Mouse (Mus musculus) neural tube, embryonic 12.5 days (tissue): ENCODE results near the gene Cps1. TPM values are rescaled to one million over a fixed set of nuclear protein-coding genes. Genes with fewer than 3 reads are reported as not detected.

Source experiments
- ATAC-seq: fragments of 200-750 bp; cut with Nextera tagmentation; 2 replicates; pipeline ENCODE4 v1.8.0; 2017; ENCODE audit warnings: low read depth, mild to moderate bottlenecking, moderate TSS enrichment, moderate library complexity; ENCODE audit not compliant: low FRiP score
- H3K27ac ChIP-seq: fragments of 300-500 bp; sonication (generic); 2 replicates; pipeline ENCODE4 v1.5.1; 2016
- H3K27me3 ChIP-seq: fragments of 300-500 bp; sonication (generic); replicated peaks from 2 replicates; pipeline ENCODE4 v1.6.1; 2016; ENCODE audit warnings: mild to moderate bottlenecking
- H3K36me3 ChIP-seq: fragments of 300-500 bp; sonication (generic); 2 replicates; pipeline ENCODE4 v1.6.1; 2016; ENCODE audit warnings: mild to moderate bottlenecking
- H3K4me1 ChIP-seq: fragments of 300-500 bp; sonication (generic); 2 replicates; pipeline ENCODE4 v1.6.1; 2016
- H3K4me2 ChIP-seq: fragments of 300-500 bp; sonication (generic); replicated peaks from 2 replicates; pipeline ENCODE4 v1.6.1; 2016; ENCODE audit warnings: mild to moderate bottlenecking
- H3K4me3 ChIP-seq: fragments of 300-500 bp; sonication (generic); 2 replicates; pipeline ENCODE4 v1.5.1; 2016
- H3K9ac ChIP-seq: fragments of 300-500 bp; sonication (generic); 2 replicates; pipeline ENCODE4 v1.6.1; 2016; ENCODE audit warnings: mild to moderate bottlenecking
- H3K9me3 ChIP-seq: fragments of 300-500 bp; sonication (generic); 2 replicates; pipeline ENCODE4 v1.6.1; 2016; ENCODE audit warnings: mild to moderate bottlenecking
- WGBS: fragments of 180-500 bp; shearing (Covaris S2); methylation state at CpG from one replicate; pipeline ENCODE4 v1.1.7; 2016; 5-methylcytosine and 5-hydroxymethylcytosine counted together
- polyA plus RNA-seq: library from polyadenylated mRNA; unstranded; fragments of >200 nt; fragmentation: Nextera tagmentation; extraction: Ambion mirVana; gene quantifications from 2 replicates; pipeline ENCODE4 v1.2.1, GENCODE M21; 2016

The Cps1 gene
- polyA plus RNA-seq, 1 experiment from 2014 or later = 0.09 TPM

GRCm38 (mm10) chr1:67143939-67144338 is 21.1 kb downstream of the Cps1 start:
- H3K4me2 ChIP-seq = no peak overlapping the region
- WGBS = 14% methylated on average over 8 of the region's 8 CpGs

GRCm38 (mm10) chr1:67151246-67151645 is 28.4 kb downstream of the Cps1 start:
- Histone ChIP-seq H3K27ac (no peak overlapping the region), H3K4me3 (no peak overlapping the region), H3K36me3 (no peaks in the 10 kb centered on the region), H3K4me1 (no peaks in the 10 kb centered on the region), H3K4me2 (no peak overlapping the region), H3K9ac (no peak overlapping the region), H3K27me3 (no peaks in the 10 kb centered on the region), H3K9me3 (no peaks in the 10 kb centered on the region; the same call in 1 of the 2 replicates)
- 79% methylated on average over 3 of the region's 3 CpGs for WGBS
- ATAC-seq = no peak

More at GRCm38 (mm10) chr1:67143939-67144338, 21.1 kb downstream of the Cps1 start:
- H3K27ac ChIP-seq = no peak overlapping the region
- H3K4me3 ChIP-seq = no peak overlapping the region
- no peak for ATAC-seq
- no peaks in the 10 kb centered on the region for H3K4me1 ChIP-seq
- no peaks in the 10 kb centered on the region for H3K9me3 ChIP-seq
- no peaks in the 10 kb centered on the region for H3K36me3 ChIP-seq
- no peak overlapping the region for H3K9ac ChIP-seq
- no peaks in the 10 kb centered on the region for H3K27me3 ChIP-seq

- H3K4me3 ChIP-seq = no peak overlapping the region
- no peak overlapping the region for H3K4me2 ChIP-seq
- WGBS = 82% methylated on average over 4 of the region's 4 CpGs
- H3K36me3 ChIP-seq = no peaks in the 10 kb centered on the region
- H3K4me1 ChIP-seq = no peaks in the 10 kb centered on the region
- no peaks in the 10 kb centered on the region for H3K27me3 ChIP-seq
- no peak overlapping the region for H3K9ac ChIP-seq
- no peaks in the 10 kb centered on the region for H3K9me3 ChIP-seq
- ATAC-seq = no peak
- H3K27ac ChIP-seq = no peak overlapping the region
These were observed 44.5 kb downstream of the Cps1 start for GRCm38 (mm10) chr1:67167283-67167682.

- H3K27ac ChIP-seq = no peak overlapping the region
- WGBS = 13% methylated on average over 7 of the region's 7 CpGs
- no peaks in the 10 kb centered on the region for H3K27me3 ChIP-seq
- H3K4me1 ChIP-seq = peaks cover 7% of the 10 kb centered on the region; the same call in 1 of the 2 replicates
- H3K9me3 ChIP-seq = no peaks in the 10 kb centered on the region
- no peak overlapping the region for H3K4me2 ChIP-seq
- no peak overlapping the region for H3K4me3 ChIP-seq
- no peaks in the 10 kb centered on the region for H3K36me3 ChIP-seq
- ATAC-seq = peak; percentile 41; the same call in 1 of the 2 replicates
- H3K9ac ChIP-seq = no peak overlapping the region
These were observed 58.3 kb downstream of the Cps1 start for GRCm38 (mm10) chr1:67181165-67181564.

- ATAC-seq = no peak
These were observed 59.4 kb downstream of the Cps1 start for GRCm38 (mm10) chr1:67182201-67182600.

GRCm38 (mm10) chr1:67183532-67183931 is 60.7 kb downstream of the Cps1 start:
- no peak for ATAC-seq
- WGBS = 77% methylated on average over 6 of the region's 6 CpGs
- no peak overlapping the region for H3K4me3 ChIP-seq

More at GRCm38 (mm10) chr1:67182201-67182600, 59.4 kb downstream of the Cps1 start:
- Histone ChIP-seq H3K4me1 (peaks cover 7% of the 10 kb centered on the region; the same call in 1 of the 2 replicates), H3K27me3 (no peaks in the 10 kb centered on the region), H3K4me2 (no peak overlapping the region), H3K9me3 (no peaks in the 10 kb centered on the region), H3K9ac (no peak overlapping the region), H3K4me3 (no peak overlapping the region), H3K36me3 (no peaks in the 10 kb centered on the region), H3K27ac (no peak overlapping the region)
- WGBS = 87% methylated on average over 7 of the region's 7 CpGs

GRCm38 (mm10) chr1:67184134-67184533 is 61.3 kb downstream of the Cps1 start:
- Histone ChIP-seq H3K9ac (no peak overlapping the region), H3K27me3 (no peaks in the 10 kb centered on the region), H3K36me3 (no peaks in the 10 kb centered on the region), H3K9me3 (no peaks in the 10 kb centered on the region), H3K4me1 (no peaks in the 10 kb centered on the region), H3K4me2 (no peak overlapping the region), H3K4me3 (no peak overlapping the region), H3K27ac (no peak overlapping the region)
- WGBS = 80% methylated on average over 3 of the region's 3 CpGs
- no peak for ATAC-seq

More at GRCm38 (mm10) chr1:67183532-67183931, 60.7 kb downstream of the Cps1 start:
- H3K27me3 ChIP-seq = no peaks in the 10 kb centered on the region
- H3K4me1 ChIP-seq = peaks cover 3% of the 10 kb centered on the region; the same call in 1 of the 2 replicates
- H3K36me3 ChIP-seq = no peaks in the 10 kb centered on the region
- H3K9me3 ChIP-seq = no peaks in the 10 kb centered on the region
- H3K27ac ChIP-seq = no peak overlapping the region
- no peak overlapping the region for H3K4me2 ChIP-seq
- H3K9ac ChIP-seq = no peak overlapping the region

- 93% methylated on average over 2 of the region's 2 CpGs for WGBS
- Histone ChIP-seq H3K27ac (no peak overlapping the region), H3K4me1 (no peaks in the 10 kb centered on the region), H3K27me3 (no peaks in the 10 kb centered on the region), H3K4me2 (no peak overlapping the region), H3K9me3 (no peaks in the 10 kb centered on the region), H3K4me3 (no peak overlapping the region), H3K9ac (no peak overlapping the region), H3K36me3 (no peaks in the 10 kb centered on the region)
- ATAC-seq = no peak
These were observed 74.5 kb downstream of the Cps1 start for GRCm38 (mm10) chr1:67197335-67197734.

GRCm38 (mm10) chr1:67218339-67218944 is 95.6 kb downstream of the Cps1 start:
- H3K4me3 ChIP-seq = no peak overlapping the region
- no peak overlapping the region for H3K27ac ChIP-seq
- H3K4me1 ChIP-seq = no peaks in the 10 kb centered on the region
- 41% methylated on average over 2 of the region's 2 CpGs for whole genome bisulfite sequencing
- no peak for ATAC-seq
- no peaks in the 10 kb centered on the region for H3K9me3 ChIP-seq
- H3K27me3 ChIP-seq = no peaks in the 10 kb centered on the region
- no peaks in the 10 kb centered on the region for H3K36me3 ChIP-seq
- H3K4me2 ChIP-seq = no peak overlapping the region
- H3K9ac ChIP-seq = no peak overlapping the region

- H3K4me1 ChIP-seq = no peaks in the 10 kb centered on the region
- no peak for ATAC-seq
- H3K36me3 ChIP-seq = no peaks in the 10 kb centered on the region
- WGBS = 78% methylated on average over 7 of the region's 7 CpGs
- no peak overlapping the region for H3K27ac ChIP-seq
- no peak overlapping the region for H3K4me2 ChIP-seq
- H3K4me3 ChIP-seq = no peak overlapping the region
- no peaks in the 10 kb centered on the region for H3K9me3 ChIP-seq
- no peak overlapping the region for H3K9ac ChIP-seq
- no peaks in the 10 kb centered on the region for H3K27me3 ChIP-seq
These were observed 100.8 kb downstream of the Cps1 start for GRCm38 (mm10) chr1:67223666-67224065.

- 87% methylated on average over 2 of the region's 2 CpGs for WGBS
- Histone ChIP-seq H3K27ac (no peak overlapping the region), H3K4me1 (no peaks in the 10 kb centered on the region), H3K9ac (no peak overlapping the region), H3K4me3 (no peak overlapping the region), H3K9me3 (no peaks in the 10 kb centered on the region), H3K27me3 (no peaks in the 10 kb centered on the region), H3K4me2 (no peak overlapping the region), H3K36me3 (no peaks in the 10 kb centered on the region)
- ATAC-seq = no peak
These were observed 112.0 kb downstream of the Cps1 start for GRCm38 (mm10) chr1:67234861-67235260.

- Histone ChIP-seq H3K27me3 (no peaks in the 10 kb centered on the region), H3K9ac (no peak overlapping the region), H3K4me3 (no peak overlapping the region), H3K4me1 (no peaks in the 10 kb centered on the region), H3K4me2 (no peak overlapping the region), H3K36me3 (no peaks in the 10 kb centered on the region), H3K27ac (no peak overlapping the region), H3K9me3 (no peaks in the 10 kb centered on the region)
- 60% methylated on average over 7 of the region's 7 CpGs for WGBS
- ATAC-seq = no peak
These were observed 112.8 kb downstream of the Cps1 start for GRCm38 (mm10) chr1:67235468-67236217.
